Mouse (Mus musculus): Measurements from ENCODE around the gene Ppp1cc.

GRCm38 (mm10) chr5:122134395-122135289 is 23.4 kb upstream of the Ppp1cc start:
- TF ChIP-seq CTCF (IDR thresholded peaks at IDR 0.05; ENCODE audit: extremely low read depth, insufficient read depth, insufficient read length, insufficient replicate concordance) (no peak), POLR2A (IDR thresholded peaks at IDR 0.05; ENCODE audit: low read depth, low read length) (no peak)
